Mouse (Mus musculus) activated CD4-positive, CD25-positive, alpha-beta regulatory T cell (primary cell): ENCODE results near the gene Myf5. TPM values are rescaled to one million over a fixed set of nuclear protein-coding genes. Genes with fewer than 3 reads are reported as not detected.

Source experiments
- polyA plus RNA-seq, 2 experiments: library from polyadenylated mRNA; unstranded; fragments of 100-300 nt; shearing (Covaris generic); gene quantifications; one replicate each; pipeline ENCODE4 v1.2.1; 2017

Myf5 gene
- polyA plus RNA-seq, result not detected

GRCm38 (mm10) chr10:107485870-107486269 is at the start of gene Myf5:
Myf5 (minus strand) TSS chr10:107486134.

GRCm38 (mm10) chr10:107494568-107494967 is 8.6 kb upstream of the Myf5 start, which contains the start of gene Myf6:
Myf6 (minus strand) TSS chr10:107494737.

Other genes with a start within 250 kb of the Myf5 start
- gene Lin7a, start 214.4 kb downstream of the Myf5 start, polyA plus RNA-seq, result under 1 TPM in 1 of 2 experiments, not detected in 1; 0.28 TPM
- not detected for gene Myf6, start 8.6 kb upstream of the Myf5 start, polyA plus RNA-seq
- under 1 TPM in 1 of 2 experiments, not detected in 1; 0.06 TPM for gene Ptprq, start 233.9 kb upstream of the Myf5 start, polyA plus RNA-seq